Mouse (Mus musculus): Measurements from ENCODE around the gene Rbms1. TPM values are rescaled to one million over a fixed set of nuclear protein-coding genes. Genes with fewer than 3 reads are reported as not detected.
A peak's percentile ranks its signal among the peaks of the same experiment; 100 is the strongest.

Rbms1 gene
- polyA plus RNA-seq, 1 experiment from 2014 or later = 39.5 TPM

GRCm38 (mm10) chr2:60789126-60789525, 173.9 kb downstream of the Rbms1 start:
- H3K27ac ChIP-seq (ENCODE audit: low read depth, low read length) = no peak overlapping the region
- no peak for DNase-seq (ENCODE audit: low spot score)
- H3K9me3 ChIP-seq (ENCODE audit: control insufficient read depth, low read length) = no peaks in the 10 kb centered on the region
- H3K4me1 ChIP-seq (replicated peaks; ENCODE audit: control insufficient read depth, insufficient read depth, low read length) = peaks cover 8% of the 10 kb centered on the region; the same call in 1 of the 2 replicates
- H3K27me3 ChIP-seq (ENCODE audit: control insufficient read depth, insufficient read depth, low read length) = peaks cover 81% of the 10 kb centered on the region
- no peaks in the 10 kb centered on the region for H3K36me3 ChIP-seq (ENCODE audit: control insufficient read depth, insufficient read depth, low read length)
- WGBS = 45% methylated on average over 3 of the region's 3 CpGs
- no peak overlapping the region for H3K4me2 ChIP-seq (ENCODE audit: low read depth, low read length, severe bottlenecking)
- ATAC-seq (replicated peaks; ENCODE audit: low FRiP score) = no peak
- H3K9ac ChIP-seq (ENCODE audit: low read length) = no peak overlapping the region
- no peak overlapping the region for H3K4me3 ChIP-seq (ENCODE audit: low read depth, low read length)

- Histone ChIP-seq H3K9ac (ENCODE audit: low read length) (no peak overlapping the region), H3K4me2 (ENCODE audit: low read depth, low read length, severe bottlenecking) (no peak overlapping the region), H3K9me3 (ENCODE audit: control insufficient read depth, low read length) (no peaks in the 10 kb centered on the region), H3K36me3 (ENCODE audit: control insufficient read depth, insufficient read depth, low read length) (no peaks in the 10 kb centered on the region), H3K27ac (ENCODE audit: low read depth, low read length) (no peak overlapping the region), H3K4me3 (ENCODE audit: low read depth, low read length) (no peak overlapping the region), H3K27me3 (ENCODE audit: control insufficient read depth, insufficient read depth, low read length) (peaks cover 76% of the 10 kb centered on the region), H3K4me1 (replicated peaks; ENCODE audit: control insufficient read depth, insufficient read depth, low read length) (peaks cover 8% of the 10 kb centered on the region; the same call in 1 of the 2 replicates)
- ATAC-seq (replicated peaks; ENCODE audit: low FRiP score) (peak; percentile 92), DNase-seq (ENCODE audit: low spot score) (peak; percentile 61)
- WGBS = 12% methylated on average over 6 of the region's 6 CpGs
These were observed 174.7 kb downstream of the Rbms1 start for GRCm38 (mm10) chr2:60788173-60788908.

GRCm38 (mm10) chr2:60787088-60787487, 175.9 kb downstream of the Rbms1 start:
- H3K9ac ChIP-seq (ENCODE audit: low read length) = no peak overlapping the region
- H3K27ac ChIP-seq (ENCODE audit: low read depth, low read length) = no peak overlapping the region
- peaks cover 68% of the 10 kb centered on the region for H3K27me3 ChIP-seq (ENCODE audit: control insufficient read depth, insufficient read depth, low read length)
- no peak overlapping the region for H3K4me2 ChIP-seq (ENCODE audit: low read depth, low read length, severe bottlenecking)
- H3K4me1 ChIP-seq (replicated peaks; ENCODE audit: control insufficient read depth, insufficient read depth, low read length) = peaks cover 8% of the 10 kb centered on the region; the same call in 1 of the 2 replicates
- no peaks in the 10 kb centered on the region for H3K9me3 ChIP-seq (ENCODE audit: control insufficient read depth, low read length)
- no peak overlapping the region for H3K4me3 ChIP-seq (ENCODE audit: low read depth, low read length)
- no peaks in the 10 kb centered on the region for H3K36me3 ChIP-seq (ENCODE audit: control insufficient read depth, insufficient read depth, low read length)
- WGBS = 86% methylated on average over 5 of the region's 5 CpGs
- ATAC-seq (replicated peaks; ENCODE audit: low FRiP score) (no peak), DNase-seq (ENCODE audit: low spot score) (no peak)

DNA sequence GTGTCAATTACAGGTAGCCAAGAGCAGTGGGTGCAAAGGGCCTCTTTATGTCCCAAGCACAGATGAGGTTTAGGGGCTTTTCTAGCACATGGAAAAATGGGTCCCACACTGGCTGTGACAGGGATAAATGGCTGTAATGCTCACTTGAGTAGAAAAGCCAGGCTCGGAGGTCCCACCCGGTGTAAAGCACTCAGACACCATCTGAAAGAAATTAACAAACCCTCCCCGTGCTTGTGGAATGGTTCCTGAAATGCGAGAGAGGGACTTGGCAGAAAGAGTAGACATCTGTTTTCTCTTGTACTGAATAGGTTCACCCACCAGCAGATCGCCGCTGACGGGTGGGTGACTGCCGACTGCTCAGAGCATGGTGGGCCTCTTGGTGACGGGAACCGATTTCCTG, 176.7 kb downstream of the Rbms1 start:
- no peaks in the 10 kb centered on the region for H3K9me3 ChIP-seq (ENCODE audit: control insufficient read depth, low read length)
- H3K4me2 ChIP-seq (ENCODE audit: low read depth, low read length, severe bottlenecking) = no peak overlapping the region
- no peak overlapping the region for H3K4me3 ChIP-seq (ENCODE audit: low read depth, low read length)
- ATAC-seq (replicated peaks; ENCODE audit: low FRiP score) = no peak
- no peak overlapping the region for H3K9ac ChIP-seq (ENCODE audit: low read length)
- peaks cover 8% of the 10 kb centered on the region; the same call in 1 of the 2 replicates for H3K4me1 ChIP-seq (replicated peaks; ENCODE audit: control insufficient read depth, insufficient read depth, low read length)
- peaks cover 64% of the 10 kb centered on the region for H3K27me3 ChIP-seq (ENCODE audit: control insufficient read depth, insufficient read depth, low read length)
- 58% methylated on average over 10 of the region's 10 CpGs for WGBS
- no peaks in the 10 kb centered on the region for H3K36me3 ChIP-seq (ENCODE audit: control insufficient read depth, insufficient read depth, low read length)
- DNase-seq (ENCODE audit: low spot score) = no peak
- H3K27ac ChIP-seq (ENCODE audit: low read depth, low read length) = no peak overlapping the region

GRCm38 (mm10) chr2:60774501-60774900, 188.5 kb downstream of the Rbms1 start:
- Histone ChIP-seq H3K4me1 (replicated peaks; ENCODE audit: control insufficient read depth, insufficient read depth, low read length) (no peaks in the 10 kb centered on the region), H3K36me3 (ENCODE audit: control insufficient read depth, insufficient read depth, low read length) (no peaks in the 10 kb centered on the region), H3K27me3 (ENCODE audit: control insufficient read depth, insufficient read depth, low read length) (no peaks in the 10 kb centered on the region), H3K9ac (ENCODE audit: low read length) (no peak overlapping the region), H3K4me2 (ENCODE audit: low read depth, low read length, severe bottlenecking) (no peak overlapping the region), H3K9me3 (ENCODE audit: control insufficient read depth, low read length) (peaks cover 4% of the 10 kb centered on the region; the same call in 1 of the 2 replicates), H3K4me3 (ENCODE audit: low read depth, low read length) (no peak overlapping the region), H3K27ac (ENCODE audit: low read depth, low read length) (no peak overlapping the region)
- DNase-seq (ENCODE audit: low spot score) (no peak), ATAC-seq (replicated peaks; ENCODE audit: low FRiP score) (no peak)
- WGBS = 35% methylated on average over 3 of the region's 3 CpGs

DNA sequence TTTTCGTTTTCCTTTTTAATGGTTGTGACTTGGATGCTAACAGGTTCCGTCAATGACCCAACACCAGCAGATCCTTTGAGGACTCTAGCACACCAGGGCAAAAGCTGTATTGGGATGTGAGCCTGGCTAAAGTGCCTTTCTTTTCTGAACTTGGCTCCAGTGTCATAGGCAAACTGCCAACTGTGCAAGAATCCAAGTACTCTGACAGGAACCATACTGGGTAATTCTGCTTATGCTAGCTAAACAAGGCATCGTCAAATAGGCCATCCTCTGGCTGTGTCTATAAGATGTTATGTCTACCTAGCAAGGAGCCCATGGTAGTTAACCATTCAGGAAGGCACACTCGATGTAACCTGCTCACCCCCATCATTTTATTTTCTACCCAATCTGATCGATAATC, 189.4 kb downstream of the Rbms1 start:
- 94% methylated on average over 5 of the region's 5 CpGs for whole genome bisulfite sequencing

GRCm38 (mm10) chr2:60766420-60766819, 196.6 kb downstream of the Rbms1 start:
- DNase-seq (ENCODE audit: low spot score) = no peak
- Histone ChIP-seq H3K9ac (ENCODE audit: low read length) (no peak overlapping the region), H3K36me3 (ENCODE audit: control insufficient read depth, insufficient read depth, low read length) (no peaks in the 10 kb centered on the region), H3K9me3 (ENCODE audit: control insufficient read depth, low read length) (peaks cover 4% of the 10 kb centered on the region; the same call in 1 of the 2 replicates), H3K4me2 (ENCODE audit: low read depth, low read length, severe bottlenecking) (no peak overlapping the region), H3K4me3 (ENCODE audit: low read depth, low read length) (no peak overlapping the region), H3K27me3 (ENCODE audit: control insufficient read depth, insufficient read depth, low read length) (no peaks in the 10 kb centered on the region), H3K27ac (ENCODE audit: low read depth, low read length) (no peak overlapping the region), H3K4me1 (replicated peaks; ENCODE audit: control insufficient read depth, insufficient read depth, low read length) (no peaks in the 10 kb centered on the region)
- 79% methylated on average over 8 of the region's 8 CpGs for WGBS
- ATAC-seq (replicated peaks; ENCODE audit: low FRiP score) = no peak

More for the DNA sequence above, 189.4 kb downstream of the Rbms1 start:
- peaks cover 4% of the 10 kb centered on the region; the same call in 1 of the 2 replicates for H3K9me3 ChIP-seq (ENCODE audit: control insufficient read depth, low read length)
- ATAC-seq (replicated peaks; ENCODE audit: low FRiP score) = no peak
- H3K4me2 ChIP-seq (ENCODE audit: low read depth, low read length, severe bottlenecking) = no peak overlapping the region
- no peak overlapping the region for H3K27ac ChIP-seq (ENCODE audit: low read depth, low read length)
- H3K9ac ChIP-seq (ENCODE audit: low read length) = no peak overlapping the region
- H3K4me3 ChIP-seq (ENCODE audit: low read depth, low read length) = no peak overlapping the region
- no peaks in the 10 kb centered on the region for H3K27me3 ChIP-seq (ENCODE audit: control insufficient read depth, insufficient read depth, low read length)
- H3K4me1 ChIP-seq (replicated peaks; ENCODE audit: control insufficient read depth, insufficient read depth, low read length) = no peaks in the 10 kb centered on the region
- no peak for DNase-seq (ENCODE audit: low spot score)
- no peaks in the 10 kb centered on the region for H3K36me3 ChIP-seq (ENCODE audit: control insufficient read depth, insufficient read depth, low read length)

- H3K4me2 ChIP-seq (ENCODE audit: low read depth, low read length, severe bottlenecking) = no peak overlapping the region
- H3K4me3 ChIP-seq (ENCODE audit: low read depth, low read length) = no peak overlapping the region
- H3K4me1 ChIP-seq (replicated peaks; ENCODE audit: control insufficient read depth, insufficient read depth, low read length) = no peaks in the 10 kb centered on the region
- H3K27ac ChIP-seq (ENCODE audit: low read depth, low read length) = no peak overlapping the region
- no peak overlapping the region for H3K9ac ChIP-seq (ENCODE audit: low read length)
- no peaks in the 10 kb centered on the region for H3K27me3 ChIP-seq (ENCODE audit: control insufficient read depth, insufficient read depth, low read length)
- 85% methylated on average over 9 of the region's 9 CpGs for WGBS
- DNase-seq (ENCODE audit: low spot score) (no peak), ATAC-seq (replicated peaks; ENCODE audit: low FRiP score) (no peak)
- no peaks in the 10 kb centered on the region for H3K36me3 ChIP-seq (ENCODE audit: control insufficient read depth, insufficient read depth, low read length)
- H3K9me3 ChIP-seq (ENCODE audit: control insufficient read depth, low read length) = no peaks in the 10 kb centered on the region
These were observed 206.8 kb downstream of the Rbms1 start for GRCm38 (mm10) chr2:60756218-60756617.

DNA sequence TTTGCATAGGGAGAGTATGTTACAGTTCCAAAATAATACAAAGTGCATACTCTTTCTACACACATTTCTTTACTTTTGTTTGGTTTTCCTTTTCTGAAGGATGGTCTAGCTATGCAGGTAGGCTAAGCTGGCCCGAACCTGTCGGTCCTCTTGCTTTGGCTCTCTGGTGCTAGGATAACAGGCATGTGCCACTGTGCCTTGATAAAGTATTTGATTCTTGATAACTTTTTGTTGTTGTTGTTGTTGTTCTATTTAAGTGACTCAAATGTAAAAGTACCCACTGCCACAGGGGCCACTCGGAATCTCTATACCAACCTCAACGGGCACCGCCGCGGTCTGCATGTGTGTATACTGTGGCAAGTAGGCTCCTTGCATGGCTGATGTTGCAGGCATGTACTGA, 207.9 kb downstream of the Rbms1 start:
- Histone ChIP-seq H3K4me2 (ENCODE audit: low read depth, low read length, severe bottlenecking) (no peak overlapping the region), H3K9me3 (ENCODE audit: control insufficient read depth, low read length) (no peaks in the 10 kb centered on the region), H3K9ac (ENCODE audit: low read length) (no peak overlapping the region), H3K4me3 (ENCODE audit: low read depth, low read length) (no peak overlapping the region), H3K36me3 (ENCODE audit: control insufficient read depth, insufficient read depth, low read length) (no peaks in the 10 kb centered on the region), H3K27me3 (ENCODE audit: control insufficient read depth, insufficient read depth, low read length) (no peaks in the 10 kb centered on the region), H3K27ac (ENCODE audit: low read depth, low read length) (no peak overlapping the region), H3K4me1 (replicated peaks; ENCODE audit: control insufficient read depth, insufficient read depth, low read length) (no peaks in the 10 kb centered on the region)
- DNase-seq (ENCODE audit: low spot score) (no peak), ATAC-seq (replicated peaks; ENCODE audit: low FRiP score) (no peak)
- 97% methylated on average over 7 of the region's 7 CpGs for WGBS

Data from forebrain, embryonic 11.5 days (tissue).